Mouse (Mus musculus) brain, adult 10 weeks (tissue): ENCODE data around the gene Trpc4. TPM values are rescaled to one million over a fixed set of nuclear protein-coding genes. Genes with fewer than 3 reads are reported as not detected.

Source experiments
- polyA plus RNA-seq: library from polyadenylated mRNA; stranded (reverse); fragments of 350-450 nt; fragmentation: Illumina TruSeq; extraction: RNeasy Lipid Tissue Mini Kit (QIAGEN cat#74804); gene quantifications from one replicate; pipeline ENCODE4 v1.2.3, GENCODE M21; 2015; ENCODE audit warnings: low read depth, low replicate concordance

Gene Trpc4
- polyA plus RNA-seq = 10.3 TPM

GRCm38 (mm10) chr3:54155639-54156315, at the start of gene Trpc4:
Gene Trpc4, plus strand, starts transcription at chr3:54156035.

GRCm38 (mm10) chr3:54360897-54361296, 205.1 kb downstream of the Trpc4 start, which contains the start of gene Postn:
Gene Postn, plus strand, starts transcription at chr3:54361109.

Other genes starting within 250 kb of the Trpc4 start
- 3.3 TPM for gene Postn, start 205.1 kb downstream of the Trpc4 start, polyA plus RNA-seq